In genomic region chr9:99620196-99620595, GRCm38 (mm10) we compare ENCODE assay signal across 19 mouse cellular contexts. TPM values are rescaled to one million over a fixed set of nuclear protein-coding genes. Genes with fewer than 3 reads are reported as not detected.
"Had no signal": no experiment of that assay in that cellular context is flagged by ENCODE, and none has a peak within 500 bp of the region (broad histone marks: within the 10 kb centered on the region; RNA-seq: fewer than 3 reads in every experiment).

No protein-coding gene starts in this region.

- DNase-seq: retina, postnatal 1 day; right cerebral cortex, postnatal 14 days; right cerebral cortex, postnatal 25 days; right cerebral cortex, postnatal 4 days; spleen, adult 18-20 months; thymus, adult 18-20 months; thymus, adult 2 months; thymus, postnatal 14 days; thymus, postnatal 25 days; thymus, postnatal 36 days; thymus, postnatal 4 days had no signal

- H3K9ac ChIP-seq: neural tube, embryonic 12.5 days; neural tube, embryonic 13.5 days; neural tube, embryonic 15.5 days; stomach, embryonic 15.5 days had no signal

- H3K4me1 ChIP-seq: neural tube, embryonic 12.5 days; neural tube, embryonic 13.5 days; neural tube, embryonic 15.5 days; stomach, embryonic 15.5 days had no signal

- H3K27ac ChIP-seq: neural tube, embryonic 12.5 days; neural tube, embryonic 13.5 days; neural tube, embryonic 15.5 days; stomach, embryonic 15.5 days; stomach, postnatal 0 days had no signal

- H3K9me3 ChIP-seq: neural tube, embryonic 12.5 days; neural tube, embryonic 13.5 days; neural tube, embryonic 15.5 days; stomach, embryonic 15.5 days had no signal

- H3K4me2 ChIP-seq: neural tube, embryonic 12.5 days; neural tube, embryonic 13.5 days; neural tube, embryonic 15.5 days; stomach, embryonic 15.5 days had no signal

- H3K4me3 ChIP-seq: neural tube, embryonic 12.5 days; neural tube, embryonic 13.5 days; neural tube, embryonic 15.5 days; stomach, embryonic 15.5 days had no signal

- H3K27me3 ChIP-seq: neural tube, embryonic 12.5 days; neural tube, embryonic 13.5 days; neural tube, embryonic 15.5 days; stomach, embryonic 15.5 days had no signal

- H3K36me3 ChIP-seq: neural tube, embryonic 12.5 days; neural tube, embryonic 13.5 days; neural tube, embryonic 15.5 days; stomach, embryonic 15.5 days had no signal

RNA-seq across cellular contexts. Expression of gene A4gnt, which starts 7.9 kb away (rescaled TPM):
- total RNA-seq: neutrophil, adult 5-6 weeks had no signal
- polyA plus RNA-seq: neural tube, embryonic 12.5 days; neural tube, embryonic 13.5 days; neural tube, embryonic 14.5 days; neural tube, embryonic 15.5 days; spleen, adult 2 months had no signal

RNA-seq across cellular contexts. Expression of gene Dzip1l, which starts 9.1 kb away (rescaled TPM):
- total RNA-seq: neutrophil, adult 5-6 weeks had no signal
